ENCODE assay signal across 25 mouse cellular contexts in genomic region chr7:112491737-112492136, GRCm38 (mm10).
DNase-seq lines count a peak whose midpoint lies in the region; ATAC-seq and TF ChIP-seq lines count a peak whose summit lies in the region.
"Had no signal": no experiment of that assay in that cellular context is flagged by ENCODE, and none has a peak within 500 bp of the region (broad histone marks: within the 10 kb centered on the region; RNA-seq: fewer than 3 reads in every experiment).

No protein-coding gene starts in this region.

- H3K9ac ChIP-seq in hindbrain, embryonic 16.5 days (ENCODE audit: low read depth, low read length), result no peak overlapping the region
- H3K9ac ChIP-seq: embryonic facial prominence, embryonic 12.5 days; forebrain, embryonic 13.5 days; limb, embryonic 13.5 days; liver, embryonic 12.5 days; lung, embryonic 14.5 days; midbrain, embryonic 13.5 days; neural tube, embryonic 12.5 days had no signal

- 73% methylated on average over 1 of the region's 1 CpGs for WGBS in lung, adult 2 months
- WGBS in hindbrain, embryonic 16.5 days, result 75% methylated on average over 1 of the region's 1 CpGs

- ATAC-seq in Patski, result peak; percentile 62
- ATAC-seq in hindbrain, embryonic 16.5 days, result no peak
- ATAC-seq: forebrain, embryonic 13.5 days; inflammation-experienced regulatory T-cells, adult 6 months; liver, embryonic 12.5 days; midbrain, embryonic 13.5 days had no signal

- no peak overlapping the region for H3K4me3 ChIP-seq in lung, adult 2 months (replicated peaks; ENCODE audit: extremely low read depth, low read depth, low read length)
- H3K4me3 ChIP-seq in hindbrain, embryonic 16.5 days (ENCODE audit: low read length), result no peak overlapping the region
- H3K4me3 ChIP-seq: embryonic facial prominence, embryonic 12.5 days; forebrain, embryonic 13.5 days; gastrocnemius, adult 2 months; limb, embryonic 13.5 days; liver, embryonic 12.5 days; midbrain, embryonic 13.5 days; neural tube, embryonic 12.5 days had no signal

- in situ Hi-C loops in Patski (cut with MboI; ENCODE audit: low pct_unique_long_range_greater_than_20kb), result no loop called here

- no peak for TF ChIP-seq CTCF in lung, adult 2 months (IDR thresholded peaks at IDR 0.05; ENCODE audit: insufficient read depth, low read length)
- TF ChIP-seq CTCF in Patski (IDR thresholded peaks at IDR 0.05), result no peak

- POLR2A ChIA-PET in Patski (lab: Charles Lee), result no interaction called here

- no peaks in the 10 kb centered on the region for H3K9me3 ChIP-seq in hindbrain, embryonic 16.5 days (ENCODE audit: control insufficient read depth, low read length)
- H3K9me3 ChIP-seq: embryonic facial prominence, embryonic 12.5 days; forebrain, embryonic 13.5 days; limb, embryonic 13.5 days; liver, embryonic 12.5 days; midbrain, embryonic 13.5 days; neural tube, embryonic 12.5 days had no signal

- no peak overlapping the region for H3K4me2 ChIP-seq in hindbrain, embryonic 16.5 days (ENCODE audit: low read length)
- H3K4me2 ChIP-seq: embryonic facial prominence, embryonic 12.5 days; forebrain, embryonic 13.5 days; heart, embryonic 11.5 days; limb, embryonic 13.5 days; liver, embryonic 12.5 days; lung, embryonic 14.5 days; midbrain, embryonic 13.5 days; neural tube, embryonic 12.5 days had no signal

- no peaks in the 10 kb centered on the region for H3K36me3 ChIP-seq in hindbrain, embryonic 16.5 days (ENCODE audit: control insufficient read depth, insufficient read depth, low read length)
- H3K36me3 ChIP-seq: embryonic facial prominence, embryonic 12.5 days; limb, embryonic 13.5 days; liver, embryonic 12.5 days; midbrain, embryonic 13.5 days; neural tube, embryonic 12.5 days had no signal

- no peak overlapping the region for H3K27ac ChIP-seq in hindbrain, embryonic 16.5 days (ENCODE audit: low read depth, low read length)
- H3K27ac ChIP-seq: embryonic facial prominence, embryonic 12.5 days; forebrain, embryonic 13.5 days; gastrocnemius, adult 2 months; limb, embryonic 13.5 days; liver, embryonic 12.5 days; midbrain, embryonic 13.5 days; neural tube, embryonic 12.5 days had no signal

- DNase-seq in lung, postnatal 25 days (ENCODE audit: low spot score), result peak; percentile 70
- no peak for DNase-seq in lung, adult 2 months
- DNase-seq in Patski (ENCODE audit: low read depth, low spot score), result peak; percentile 55
- DNase-seq in retina, postnatal 7 days (ENCODE audit: low read depth, low spot score), result peak; percentile 44
- DNase-seq in embryo, embryonic 9.5 days (ENCODE audit: extremely low spot score), result no peak
- no peak for DNase-seq in urinary bladder, adult 2 months (ENCODE audit: low spot score)
- DNase-seq: adrenal gland, postnatal 36 days; cerebellum, adult 11 months; cerebellum, postnatal 10 days; gastrocnemius, adult 2 months; heart, postnatal 10 days; kidney, adult 18-20 months; kidney, postnatal 4 days; lung, embryonic 14.5 days; right cerebral cortex, adult 18-20 months; right cerebral cortex, postnatal 4 days had no signal

- CTCF ChIA-PET in Patski (lab: Charles Lee), result interaction anchor here (1.3 kb wide), 1 partner anchor 8 kb away, joined by 4 read pairs; no protein-coding TSS in a partner anchor

- no peak for TF ChIP-seq POLR2A in lung, adult 2 months (IDR thresholded peaks at IDR 0.05; ENCODE audit: borderline replicate concordance, extremely low read depth, low read depth, low read length)

- H3K27me3 ChIP-seq in Patski, result no peaks in the 10 kb centered on the region
- no peaks in the 10 kb centered on the region for H3K27me3 ChIP-seq in hindbrain, embryonic 16.5 days (replicated peaks; ENCODE audit: control insufficient read depth, insufficient read depth, low read length)
- H3K27me3 ChIP-seq: embryonic facial prominence, embryonic 12.5 days; forebrain, embryonic 13.5 days; limb, embryonic 13.5 days; liver, embryonic 12.5 days; midbrain, embryonic 13.5 days; neural tube, embryonic 12.5 days had no signal

- peaks cover 9% of the 10 kb centered on the region for H3K4me1 ChIP-seq in lung, adult 2 months (ENCODE audit: control insufficient read depth, insufficient read depth, low read length)
- no peaks in the 10 kb centered on the region for H3K4me1 ChIP-seq in hindbrain, embryonic 16.5 days (ENCODE audit: control insufficient read depth, insufficient read depth, low read depth, low read length)
- H3K4me1 ChIP-seq: liver, embryonic 12.5 days had no signal

Comparison
In these comparisons a context has a peak if more than half of its experiments do, and no peak if none do; other contexts are left out.
1. DNase-seq: peak in lung, postnatal 25 days (single experiment), Patski (single experiment) and retina, postnatal 7 days (single experiment); none in lung, adult 2 months (single experiment), embryo, embryonic 9.5 days (single experiment) and urinary bladder, adult 2 months (single experiment).